Mouse (Mus musculus): ENCODE measurements around the gene Ptgfrn. TPM values are rescaled to one million over a fixed set of nuclear protein-coding genes. Genes with fewer than 3 reads are reported as not detected.
A peak's percentile ranks its signal among the peaks of the same experiment; 100 is the strongest.

Gene Ptgfrn
- polyA plus RNA-seq, 1 experiment from 2014 or later, result 4.0 TPM

DNA sequence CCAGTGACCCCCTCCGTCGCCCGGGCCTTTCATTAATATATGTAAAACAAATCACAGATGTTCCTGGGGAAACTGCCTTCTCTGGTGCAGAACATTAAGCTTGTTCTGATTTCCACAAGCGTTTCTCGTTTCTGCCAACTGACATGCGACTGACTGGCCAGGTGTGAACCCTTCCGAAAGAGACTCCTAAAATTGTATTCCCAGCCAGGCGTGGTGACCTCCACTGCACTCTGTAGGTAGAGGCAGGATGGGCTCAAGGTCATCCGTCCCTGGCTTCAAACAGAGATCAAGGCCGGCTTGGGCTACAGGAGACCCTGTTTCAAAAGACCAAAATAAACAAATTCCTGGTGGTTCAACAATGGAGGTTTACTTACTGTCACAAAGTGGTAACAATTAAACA, 1.2 kb upstream of the Ptgfrn start:
- 45% methylated on average over 10 of the region's 10 CpGs for WGBS
- no peaks in the 10 kb centered on the region for H3K36me3 ChIP-seq
- peaks cover 7% of the 10 kb centered on the region; the same call in 1 of the 2 replicates for H3K27me3 ChIP-seq (ENCODE audit: low read depth, poor library complexity, severe bottlenecking)
- peaks cover 66% of the 10 kb centered on the region for H3K4me1 ChIP-seq
- H3K27ac ChIP-seq, result peak overlapping the region; percentile 98
- H3K9me3 ChIP-seq (replicated peaks), result no peaks in the 10 kb centered on the region
- no peak overlapping the region for H3K4me3 ChIP-seq
- DNase-seq (ENCODE audit: low spot score), result no peak

DNA sequence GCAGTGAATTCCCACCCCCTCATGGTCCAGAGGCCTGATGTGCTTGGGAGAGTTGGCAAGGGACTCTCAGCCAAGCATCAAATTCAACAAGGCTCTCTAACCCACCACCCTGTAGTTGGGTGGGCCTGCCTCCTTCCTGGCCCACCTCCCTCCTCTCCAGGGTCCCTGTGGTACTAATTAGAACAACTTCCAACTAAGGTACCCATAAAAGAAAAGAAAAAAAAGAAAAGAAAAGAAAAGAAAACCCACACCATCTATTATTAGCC, 693 bp upstream of the Ptgfrn start:
- H3K4me3 ChIP-seq, result peak overlapping the region; percentile 91
- H3K9me3 ChIP-seq (replicated peaks), result no peaks in the 10 kb centered on the region
- H3K36me3 ChIP-seq, result no peaks in the 10 kb centered on the region
- H3K4me1 ChIP-seq, result peaks cover 66% of the 10 kb centered on the region
- H3K27ac ChIP-seq, result peak overlapping the region; percentile 98
- no peak for DNase-seq (ENCODE audit: low spot score)
- peaks cover 7% of the 10 kb centered on the region; the same call in 1 of the 2 replicates for H3K27me3 ChIP-seq (ENCODE audit: low read depth, poor library complexity, severe bottlenecking)

DNA sequence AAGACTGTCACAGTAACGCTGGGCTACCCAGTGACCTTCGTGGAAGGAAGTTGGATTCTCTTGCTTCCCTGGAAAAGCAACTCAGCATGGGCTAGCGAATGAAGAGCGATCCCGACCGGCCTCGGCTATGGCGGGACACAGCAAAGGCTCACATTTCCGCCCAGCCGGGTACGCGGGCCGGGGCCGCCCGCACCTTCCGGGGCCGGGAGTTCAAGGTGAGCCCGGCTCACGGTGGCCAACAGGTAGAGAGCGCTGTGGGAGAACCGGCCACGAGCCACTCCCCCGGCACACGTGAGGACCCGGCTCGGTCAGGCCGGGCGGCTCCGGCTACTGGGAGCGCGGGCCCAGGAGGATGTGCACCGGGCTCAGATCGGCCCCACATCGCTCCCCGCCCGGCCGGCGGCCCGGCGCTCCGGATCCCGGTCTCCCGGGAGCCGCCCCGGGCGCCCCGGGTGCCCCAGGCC, 488 bp downstream of the Ptgfrn start:
- Histone ChIP-seq H3K4me1 (peaks cover 71% of the 10 kb centered on the region), H3K36me3 (no peaks in the 10 kb centered on the region), H3K27me3 (ENCODE audit: low read depth, poor library complexity, severe bottlenecking) (peaks cover 7% of the 10 kb centered on the region; the same call in 1 of the 2 replicates), H3K27ac (peak overlapping the region; percentile 98), H3K9me3 (replicated peaks) (no peaks in the 10 kb centered on the region), H3K4me3 (peak overlapping the region; percentile 91)
- peak; percentile 73 for DNase-seq (ENCODE audit: low spot score)
- under 1% methylated on average over 44 of the region's 47 CpGs for WGBS

DNA sequence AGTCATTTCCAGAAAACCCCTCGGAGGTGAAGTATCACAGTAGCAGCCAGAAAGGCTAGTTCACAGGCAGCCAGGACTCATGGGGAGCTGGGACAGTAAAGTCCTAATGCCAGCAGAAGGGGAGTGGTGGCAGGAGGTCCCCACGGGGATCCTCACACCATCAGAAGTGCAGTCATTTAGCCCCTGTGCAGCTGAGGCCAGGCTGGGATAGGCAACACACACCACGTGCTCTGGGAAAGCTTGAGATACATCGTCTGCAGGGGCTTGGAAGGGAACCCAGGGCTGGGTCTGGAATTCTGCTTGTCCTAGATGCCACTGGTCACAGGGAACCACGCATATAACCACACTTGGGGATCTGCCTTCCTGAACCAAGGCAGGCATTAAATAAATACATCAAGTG, 1.2 kb downstream of the Ptgfrn start:
- 25% methylated on average over 5 of the region's 5 CpGs for WGBS
- 0 out of 2 replicates have a peak, but pooled peaks cover 6% of the 10 kb centered on the region for H3K36me3 ChIP-seq
- peaks cover 71% of the 10 kb centered on the region for H3K4me1 ChIP-seq
- H3K4me3 ChIP-seq, result peak overlapping the region; percentile 91
- peak overlapping the region; percentile 98 for H3K27ac ChIP-seq
- no peaks in the 10 kb centered on the region for H3K9me3 ChIP-seq (replicated peaks)
- peaks cover 2% of the 10 kb centered on the region; the same call in 1 of the 2 replicates for H3K27me3 ChIP-seq (ENCODE audit: low read depth, poor library complexity, severe bottlenecking)
- no peak for DNase-seq (ENCODE audit: low spot score)

DNA sequence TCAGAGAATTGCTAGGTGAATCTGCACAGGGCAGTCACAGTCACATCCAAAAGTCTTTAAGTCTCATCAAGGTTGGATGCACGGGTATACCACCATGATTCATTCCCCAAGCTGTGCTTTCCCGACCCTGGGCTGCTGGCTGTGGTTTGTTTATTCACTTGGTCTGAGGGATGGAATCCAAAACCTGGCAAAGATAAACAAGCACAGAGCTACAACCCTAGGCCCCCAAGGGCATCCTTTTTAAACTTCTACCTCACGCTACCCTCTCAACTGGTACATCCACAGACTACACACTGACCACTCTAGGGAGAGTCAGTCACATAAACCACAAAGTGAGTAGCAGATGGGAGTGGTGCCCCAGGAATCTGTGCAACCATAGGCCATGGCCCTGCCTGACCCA, 1.8 kb downstream of the Ptgfrn start:
- Histone ChIP-seq H3K9me3 (replicated peaks) (no peaks in the 10 kb centered on the region), H3K4me1 (peaks cover 71% of the 10 kb centered on the region), H3K27me3 (ENCODE audit: low read depth, poor library complexity, severe bottlenecking) (no peaks in the 10 kb centered on the region), H3K4me3 (peak overlapping the region; percentile 91), H3K27ac (no peak overlapping the region), H3K36me3 (0 out of 2 replicates have a peak, but pooled peaks cover 6% of the 10 kb centered on the region)
- DNase-seq (ENCODE audit: low spot score), result no peak
- 53% methylated on average over 3 of the region's 3 CpGs for WGBS

DNA sequence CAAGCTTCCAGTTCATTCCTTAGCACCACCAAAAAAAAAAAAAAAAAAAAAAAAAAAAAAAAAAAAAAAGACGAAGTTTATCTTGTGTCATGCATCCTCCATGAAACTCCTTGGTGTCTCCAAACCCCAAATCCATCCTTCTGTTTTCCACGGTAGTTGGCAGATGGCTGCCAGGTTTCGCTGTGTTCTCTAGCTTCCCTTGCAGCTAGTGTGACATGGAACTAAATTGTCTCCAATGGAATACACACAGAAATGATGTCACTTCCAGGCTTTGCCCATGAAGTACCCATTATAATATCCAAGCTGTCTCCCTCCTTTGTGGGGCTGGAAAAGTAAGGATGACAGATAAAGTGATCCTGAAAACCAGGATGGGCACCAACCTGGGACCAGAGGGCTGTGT, 3.8 kb downstream of the Ptgfrn start:
- Histone ChIP-seq H3K36me3 (0 out of 2 replicates have a peak, but pooled peaks cover 6% of the 10 kb centered on the region), H3K4me3 (no peak overlapping the region), H3K9me3 (replicated peaks) (no peaks in the 10 kb centered on the region), H3K27ac (no peak overlapping the region), H3K27me3 (ENCODE audit: low read depth, poor library complexity, severe bottlenecking) (no peaks in the 10 kb centered on the region), H3K4me1 (peaks cover 54% of the 10 kb centered on the region)
- no peak for DNase-seq (ENCODE audit: low spot score)
- 90% methylated on average over 3 of the region's 3 CpGs for WGBS

DNA sequence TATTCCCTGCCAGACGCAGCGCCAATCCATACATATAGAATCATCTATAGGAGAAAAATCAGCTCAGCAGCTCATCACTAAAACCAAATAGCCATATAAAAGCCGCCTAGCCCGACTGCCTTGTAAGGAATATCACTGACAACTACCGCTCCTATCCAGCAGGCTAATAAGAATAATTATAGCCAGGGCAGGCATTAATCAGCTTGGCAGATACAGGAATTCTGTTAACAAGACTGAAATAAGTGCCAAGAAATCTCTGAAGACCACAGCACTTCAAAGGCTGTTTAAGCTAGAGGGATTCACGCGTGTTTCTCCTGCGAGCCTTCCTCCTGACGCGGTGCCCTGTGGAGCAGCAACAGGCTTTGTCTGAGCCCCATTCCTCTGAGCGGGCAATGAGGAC, 4.6 kb downstream of the Ptgfrn start:
- H3K4me1 ChIP-seq, result peaks cover 49% of the 10 kb centered on the region
- WGBS, result 86% methylated on average over 11 of the region's 11 CpGs
- H3K27ac ChIP-seq, result no peak overlapping the region

DNA sequence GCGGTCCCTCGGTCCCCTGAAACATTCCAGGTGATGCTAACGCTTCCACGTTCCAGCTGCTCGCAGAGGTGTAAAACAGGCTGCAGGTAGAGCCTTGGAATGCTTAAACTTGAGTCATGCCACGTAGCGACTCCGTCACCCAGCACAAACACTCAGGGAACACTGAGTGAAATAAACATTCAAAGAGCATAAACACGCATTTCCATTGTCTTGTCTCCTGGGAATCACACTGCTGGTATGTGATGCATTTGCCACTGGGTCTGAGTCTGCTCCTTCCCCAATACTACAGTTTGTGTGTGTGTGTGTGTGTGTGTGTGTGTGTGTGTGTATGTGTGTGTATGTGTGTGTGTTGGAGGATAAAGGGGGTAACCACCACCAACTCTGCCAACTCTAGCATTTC, 5.2 kb downstream of the Ptgfrn start:
- WGBS, result 91% methylated on average over 9 of the region's 9 CpGs
- 0 out of 2 replicates have a peak, but pooled peaks cover 6% of the 10 kb centered on the region for H3K36me3 ChIP-seq
- no peak overlapping the region for H3K4me3 ChIP-seq
- peaks cover 44% of the 10 kb centered on the region for H3K4me1 ChIP-seq
- H3K27ac ChIP-seq, result no peak overlapping the region
- no peak for DNase-seq (ENCODE audit: low spot score)
- H3K27me3 ChIP-seq (ENCODE audit: low read depth, poor library complexity, severe bottlenecking), result no peaks in the 10 kb centered on the region
- no peaks in the 10 kb centered on the region for H3K9me3 ChIP-seq (replicated peaks)

More for the DNA sequence above, 4.6 kb downstream of the Ptgfrn start:
- H3K27me3 ChIP-seq (ENCODE audit: low read depth, poor library complexity, severe bottlenecking), result no peaks in the 10 kb centered on the region
- H3K36me3 ChIP-seq, result 0 out of 2 replicates have a peak, but pooled peaks cover 6% of the 10 kb centered on the region
- DNase-seq (ENCODE audit: low spot score), result no peak
- no peak overlapping the region for H3K4me3 ChIP-seq
- H3K9me3 ChIP-seq (replicated peaks), result no peaks in the 10 kb centered on the region

DNA sequence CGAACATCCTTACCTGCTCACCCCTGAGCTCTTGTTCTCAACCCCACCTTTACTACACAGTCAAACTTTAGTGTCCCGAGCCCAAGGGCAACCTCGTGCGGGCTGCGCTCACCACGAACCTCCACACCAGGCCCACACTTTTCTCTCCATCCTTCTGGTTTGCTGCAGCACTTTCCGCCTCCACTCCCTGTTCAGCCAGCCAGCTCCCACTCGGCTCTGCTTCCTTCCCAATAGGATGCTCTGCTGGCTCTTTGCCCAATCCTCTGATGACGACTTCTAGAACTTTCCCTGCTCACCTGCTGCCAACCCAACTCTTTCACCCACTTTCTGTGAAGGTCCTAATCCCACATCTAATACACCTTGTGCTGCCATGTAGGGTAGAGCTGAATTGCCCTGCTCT, 6.3 kb downstream of the Ptgfrn start:
- H3K4me1 ChIP-seq, result peaks cover 36% of the 10 kb centered on the region
- DNase-seq (ENCODE audit: low spot score), result no peak
- H3K27me3 ChIP-seq (ENCODE audit: low read depth, poor library complexity, severe bottlenecking), result no peaks in the 10 kb centered on the region
- H3K27ac ChIP-seq, result no peak overlapping the region
- H3K4me3 ChIP-seq, result no peak overlapping the region
- H3K9me3 ChIP-seq (replicated peaks), result no peaks in the 10 kb centered on the region
- 0 out of 2 replicates have a peak, but pooled peaks cover 6% of the 10 kb centered on the region for H3K36me3 ChIP-seq
- 91% methylated on average over 9 of the region's 9 CpGs for WGBS

DNA sequence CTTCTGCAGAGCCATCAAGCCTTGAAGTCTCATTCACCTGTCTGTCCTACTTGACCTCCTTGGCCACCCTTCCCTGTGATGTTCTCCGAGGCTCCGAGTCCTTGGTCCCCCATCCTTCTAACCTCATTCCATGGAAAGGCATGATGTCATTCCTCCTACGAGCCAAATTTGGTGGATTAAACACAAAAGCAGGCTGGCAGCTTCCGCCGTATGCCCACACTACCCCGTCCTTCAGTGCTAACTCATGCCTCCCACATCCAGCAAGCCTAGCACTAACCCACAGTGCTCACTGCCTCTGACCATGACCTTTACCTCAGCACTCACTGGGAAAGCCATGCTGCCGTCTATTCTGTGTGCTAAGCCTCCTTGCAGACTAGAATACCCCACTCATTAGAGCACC, 8.0 kb downstream of the Ptgfrn start:
- Histone ChIP-seq H3K9me3 (replicated peaks) (no peaks in the 10 kb centered on the region), H3K27me3 (ENCODE audit: low read depth, poor library complexity, severe bottlenecking) (no peaks in the 10 kb centered on the region), H3K36me3 (0 out of 2 replicates have a peak, but pooled peaks cover 6% of the 10 kb centered on the region), H3K4me1 (peaks cover 33% of the 10 kb centered on the region), H3K27ac (no peak overlapping the region), H3K4me3 (no peak overlapping the region)
- DNase-seq (ENCODE audit: low spot score), result no peak
- WGBS, result 92% methylated on average over 7 of the region's 7 CpGs

DNA sequence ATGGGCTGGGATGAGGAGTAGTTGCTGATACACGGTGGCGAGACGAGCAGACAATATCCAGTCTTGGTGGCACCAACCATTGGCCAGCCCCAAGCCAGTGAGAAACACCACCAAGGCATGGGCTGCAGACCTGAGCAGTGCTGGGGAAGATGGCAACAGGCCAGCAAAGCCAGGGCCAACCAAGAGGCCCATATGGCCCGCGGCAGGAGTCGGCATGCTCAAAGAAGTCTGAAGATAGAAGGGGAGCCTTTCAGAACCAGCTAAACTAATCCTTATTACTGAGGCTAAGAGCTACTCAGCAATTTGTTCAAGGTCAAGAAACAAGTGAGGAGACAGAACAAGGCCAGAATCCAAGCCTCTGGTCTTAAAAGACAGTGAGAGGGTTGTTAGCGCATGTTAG, 8.9 kb downstream of the Ptgfrn start:
- Histone ChIP-seq H3K36me3 (0 out of 2 replicates have a peak, but pooled peaks cover 6% of the 10 kb centered on the region), H3K4me1 (peaks cover 35% of the 10 kb centered on the region), H3K27me3 (ENCODE audit: low read depth, poor library complexity, severe bottlenecking) (no peaks in the 10 kb centered on the region), H3K27ac (no peak overlapping the region), H3K9me3 (replicated peaks) (no peaks in the 10 kb centered on the region), H3K4me3 (no peak overlapping the region)
- WGBS, result 92% methylated on average over 7 of the region's 7 CpGs
- DNase-seq (ENCODE audit: low spot score), result no peak

DNA sequence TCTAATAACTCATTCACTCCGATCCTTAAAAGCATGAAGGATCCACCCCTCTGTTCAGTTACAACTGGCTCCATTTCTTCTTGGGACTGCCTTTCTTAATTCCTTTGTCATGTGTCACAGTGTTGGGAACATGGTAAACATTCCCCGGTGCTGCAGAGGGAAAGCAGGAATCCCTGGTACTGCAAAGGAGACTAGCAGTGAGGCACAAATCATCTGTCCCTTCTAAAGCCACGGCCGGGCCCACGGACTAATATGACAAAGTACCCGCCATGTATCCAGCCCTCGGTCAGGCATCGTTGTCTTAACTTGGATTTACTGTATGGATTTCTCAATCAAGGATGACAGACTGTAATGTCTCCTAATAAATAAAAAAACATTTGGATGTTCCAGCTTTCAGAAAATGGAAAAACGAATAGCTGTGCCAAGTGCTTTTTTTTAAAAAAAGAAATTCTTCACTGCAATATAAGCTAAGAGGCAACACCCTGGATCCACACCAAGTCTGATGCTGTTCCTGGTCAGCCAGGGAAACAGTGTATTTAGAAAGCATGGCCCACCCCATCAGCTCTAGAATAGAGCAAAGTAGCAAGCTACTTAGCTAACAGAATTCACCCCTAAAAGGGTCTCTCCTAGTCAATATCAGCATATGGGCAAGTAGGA, 10.2 kb downstream of the Ptgfrn start:
- Histone ChIP-seq H3K9me3 (replicated peaks) (no peaks in the 10 kb centered on the region), H3K36me3 (0 out of 2 replicates have a peak, but pooled peaks cover 6% of the 10 kb centered on the region), H3K4me1 (peaks cover 42% of the 10 kb centered on the region), H3K4me3 (no peak overlapping the region), H3K27me3 (ENCODE audit: low read depth, poor library complexity, severe bottlenecking) (no peaks in the 10 kb centered on the region), H3K27ac (no peak overlapping the region)
- DNase-seq (ENCODE audit: low spot score), result no peak
- WGBS, result 81% methylated on average over 9 of the region's 9 CpGs

DNA sequence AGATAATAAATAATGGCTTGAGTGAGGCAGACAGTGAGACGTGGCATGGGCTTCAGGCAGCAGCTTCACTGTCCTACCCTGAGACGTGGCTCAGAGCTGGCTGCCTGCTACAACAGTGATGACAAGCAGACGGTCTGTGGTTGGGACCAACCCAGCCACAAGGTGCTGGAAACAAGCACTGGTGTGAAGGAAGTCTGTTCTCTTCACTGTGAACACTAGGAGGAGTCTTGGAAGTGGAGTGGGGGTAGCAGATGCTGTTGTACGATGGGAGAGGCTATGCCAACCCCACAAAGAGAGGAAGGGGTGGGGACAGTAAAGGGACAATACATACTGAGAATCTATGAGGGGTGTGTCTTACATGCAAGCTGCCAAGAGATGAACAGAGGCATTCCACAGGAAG, 12.0 kb downstream of the Ptgfrn start:
- WGBS, result 62% methylated on average over 4 of the region's 4 CpGs
- Histone ChIP-seq H3K27ac (peak overlapping the region; percentile 8; the same call in 1 of the 2 replicates), H3K9me3 (replicated peaks) (no peaks in the 10 kb centered on the region), H3K4me1 (peaks cover 49% of the 10 kb centered on the region), H3K36me3 (no peaks in the 10 kb centered on the region), H3K27me3 (ENCODE audit: low read depth, poor library complexity, severe bottlenecking) (no peaks in the 10 kb centered on the region), H3K4me3 (no peak overlapping the region)
- DNase-seq (ENCODE audit: low spot score), result no peak

All from limb, embryonic 10.5 days (tissue).